Mouse (Mus musculus): ENCODE measurements at regions not wholly inside any gene's neighbourhood (a gene's known extent, or its start where the extent isn't known, plus 50 kb on each side); places are given as distances from the start of the nearest gene placed in this dataset.

DNA sequence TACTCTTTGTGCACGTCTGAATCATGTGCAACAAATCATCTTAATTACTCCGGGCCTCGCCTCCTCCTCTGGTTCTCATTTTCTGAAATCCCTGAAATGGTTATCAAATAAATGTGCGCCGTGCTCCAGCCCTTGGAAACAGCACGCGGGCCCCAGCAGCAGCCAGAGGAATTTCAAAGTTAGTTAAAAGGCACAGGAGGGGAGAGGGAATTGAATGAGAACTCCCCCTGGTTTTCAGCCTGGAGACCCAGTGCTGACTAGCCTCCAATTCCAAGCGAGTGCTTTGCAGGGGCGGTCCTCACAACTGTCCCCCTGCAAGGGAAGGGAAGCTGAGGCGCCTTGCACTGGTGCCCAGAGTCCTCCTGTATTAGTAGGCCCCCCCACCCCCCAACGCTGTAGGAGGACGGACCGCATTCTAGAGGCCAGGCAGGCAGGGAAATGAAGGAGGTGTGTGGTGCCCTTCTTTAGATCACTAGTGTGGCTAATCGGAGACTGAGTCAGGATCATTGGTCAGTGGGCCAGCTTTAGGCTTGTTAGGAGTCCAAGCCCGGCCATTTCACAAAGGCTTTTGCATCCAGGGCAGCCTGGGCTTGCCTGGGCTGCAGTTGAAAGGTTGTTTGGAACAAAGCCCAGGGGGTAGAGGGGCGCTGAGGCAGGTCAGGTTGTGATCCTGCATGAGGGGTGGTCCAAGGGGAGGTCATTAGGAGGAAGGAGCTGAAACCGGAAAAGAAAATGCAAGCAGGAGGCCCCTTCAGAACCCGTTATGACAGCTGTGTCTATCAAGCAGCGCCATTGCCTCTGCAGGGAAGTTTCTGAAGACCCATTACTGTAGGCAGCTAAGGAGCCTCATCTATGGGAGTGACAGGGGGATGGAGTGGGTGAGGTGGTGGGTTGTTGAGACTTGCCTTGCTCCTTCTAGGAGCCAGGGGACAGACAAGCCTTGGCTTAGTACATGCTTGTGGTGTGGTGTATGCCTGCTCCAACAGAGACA, 80.3 kb upstream of the Igfbp7 start:
- Histone ChIP-seq H3K9ac (ENCODE audit: low read length) (no peak overlapping the region), H3K4me1 (replicated peaks; ENCODE audit: control insufficient read depth, insufficient read depth, low read length) (peaks cover 5% of the 10 kb centered on the region; the same call in 1 of the 2 replicates), H3K36me3 (ENCODE audit: control insufficient read depth, insufficient read depth, low read length) (no peaks in the 10 kb centered on the region), H3K4me3 (ENCODE audit: low read length) (peak overlapping the region; percentile 14; the same call in 1 of the 2 replicates), H3K27me3 (ENCODE audit: control insufficient read depth, insufficient read depth, low read depth, low read length) (no peaks in the 10 kb centered on the region), H3K4me2 (ENCODE audit: low read depth, low read length) (peak overlapping the region; percentile 45), H3K9me3 (ENCODE audit: control insufficient read depth, low read length) (no peaks in the 10 kb centered on the region), H3K27ac (ENCODE audit: low read length) (no peak overlapping the region)
- ATAC-seq (ENCODE audit: low read depth): 0 out of 2 replicates have a peak, but pooled peaks have one; percentile 17
- 19% methylated on average over 19 of the region's 19 CpGs for WGBS

DNA sequence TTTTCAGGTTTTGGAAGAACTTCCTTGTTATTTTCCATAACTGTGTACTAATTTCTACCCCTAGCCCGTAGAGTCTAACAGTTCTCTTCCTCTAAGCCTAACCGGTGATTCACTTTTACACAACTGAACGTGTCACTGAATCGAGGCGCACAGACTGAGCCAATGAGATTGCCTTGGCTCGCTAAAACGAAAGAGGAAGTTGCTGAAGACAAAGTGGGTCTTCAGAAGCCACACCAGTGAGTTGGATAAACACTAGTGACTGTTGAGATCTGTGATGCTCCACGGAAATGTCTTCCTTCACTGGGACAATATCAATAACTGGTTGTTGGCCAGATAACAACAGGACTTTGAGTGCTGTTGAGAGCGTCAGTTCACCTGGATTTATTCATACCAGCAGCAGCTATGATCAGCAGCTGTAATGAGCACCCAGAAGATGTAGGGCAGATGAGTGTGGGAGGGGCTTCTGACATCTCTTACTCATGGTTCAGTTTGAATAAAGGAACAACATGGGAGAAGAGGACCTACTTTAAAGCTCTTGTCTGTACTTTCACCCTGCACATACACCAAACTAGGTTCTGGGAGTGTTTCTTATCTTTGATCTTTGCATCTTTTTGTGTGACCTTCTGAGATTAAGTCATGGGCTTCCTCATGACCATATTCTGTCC, 75.3 kb upstream of the Igfbp7 start:
- no peak for ATAC-seq (ENCODE audit: low read depth)
- no peaks in the 10 kb centered on the region for H3K36me3 ChIP-seq (ENCODE audit: control insufficient read depth, insufficient read depth, low read length)
- no peak overlapping the region for H3K4me3 ChIP-seq (ENCODE audit: low read length)
- H3K27ac ChIP-seq (ENCODE audit: low read length): no peak overlapping the region
- peaks cover 4% of the 10 kb centered on the region; the same call in 1 of the 2 replicates for H3K4me1 ChIP-seq (replicated peaks; ENCODE audit: control insufficient read depth, insufficient read depth, low read length)
- no peaks in the 10 kb centered on the region for H3K27me3 ChIP-seq (ENCODE audit: control insufficient read depth, insufficient read depth, low read depth, low read length)
- H3K9me3 ChIP-seq (ENCODE audit: control insufficient read depth, low read length): no peaks in the 10 kb centered on the region
- WGBS: 77% methylated on average over 9 of the region's 9 CpGs
- no peak overlapping the region for H3K4me2 ChIP-seq (ENCODE audit: low read depth, low read length)
- no peak overlapping the region for H3K9ac ChIP-seq (ENCODE audit: low read length)

DNA sequence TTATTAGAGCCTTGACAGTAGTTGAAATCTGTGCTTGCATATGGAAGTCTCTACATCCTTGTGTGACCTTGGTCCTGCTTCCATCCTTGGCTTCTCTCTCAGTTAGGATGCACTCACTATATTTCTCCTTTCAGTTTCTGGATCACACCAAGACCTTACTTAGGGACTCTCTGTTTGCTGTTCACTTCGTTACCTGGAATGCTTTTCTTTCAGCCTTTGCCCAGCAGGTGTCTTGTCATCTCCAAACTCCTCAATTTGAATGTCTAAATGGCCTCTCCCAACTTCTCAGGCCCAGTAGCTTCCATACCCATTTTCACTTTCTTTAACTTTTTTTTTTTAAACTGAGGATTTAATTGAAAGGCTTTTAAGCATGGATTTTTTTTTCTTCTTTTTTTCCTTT, 74.0 kb upstream of the Igfbp7 start:
- H3K4me1 ChIP-seq (replicated peaks; ENCODE audit: control insufficient read depth, insufficient read depth, low read length): no peaks in the 10 kb centered on the region
- 42% methylated on average over 1 of the region's 1 CpGs for WGBS
- H3K27me3 ChIP-seq (ENCODE audit: control insufficient read depth, insufficient read depth, low read depth, low read length): no peaks in the 10 kb centered on the region
- ATAC-seq (ENCODE audit: low read depth): no peak
- H3K27ac ChIP-seq (ENCODE audit: low read length): no peak overlapping the region
- H3K9ac ChIP-seq (ENCODE audit: low read length): no peak overlapping the region
- H3K9me3 ChIP-seq (ENCODE audit: control insufficient read depth, low read length): no peaks in the 10 kb centered on the region
- H3K4me3 ChIP-seq (ENCODE audit: low read length): no peak overlapping the region
- H3K4me2 ChIP-seq (ENCODE audit: low read depth, low read length): no peak overlapping the region
- H3K36me3 ChIP-seq (ENCODE audit: control insufficient read depth, insufficient read depth, low read length): no peaks in the 10 kb centered on the region

DNA sequence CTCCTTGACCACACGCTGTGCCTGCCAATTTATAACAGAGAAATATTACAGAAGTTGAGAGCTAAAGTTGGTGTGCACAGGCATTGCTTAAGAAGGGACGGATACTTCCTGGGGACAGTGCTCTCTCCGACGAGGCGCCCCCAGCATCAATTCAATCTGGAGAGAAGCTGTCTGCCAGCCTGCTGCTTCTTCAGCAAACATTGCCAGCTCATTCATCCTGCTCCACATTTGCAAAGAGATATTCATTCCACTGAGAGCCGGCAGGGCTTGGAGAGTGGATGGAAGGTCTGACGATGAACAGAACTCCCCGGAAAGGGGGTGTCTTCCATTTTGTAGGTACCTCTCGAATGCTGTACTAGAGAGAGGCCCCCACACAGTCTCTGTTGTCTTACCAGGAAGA, 70.0 kb upstream of the Igfbp7 start:
- Histone ChIP-seq H3K4me1 (replicated peaks; ENCODE audit: control insufficient read depth, insufficient read depth, low read length) (no peaks in the 10 kb centered on the region), H3K4me2 (ENCODE audit: low read depth, low read length) (no peak overlapping the region), H3K9me3 (ENCODE audit: control insufficient read depth, low read length) (no peaks in the 10 kb centered on the region), H3K27me3 (ENCODE audit: control insufficient read depth, insufficient read depth, low read depth, low read length) (no peaks in the 10 kb centered on the region), H3K36me3 (ENCODE audit: control insufficient read depth, insufficient read depth, low read length) (no peaks in the 10 kb centered on the region), H3K9ac (ENCODE audit: low read length) (no peak overlapping the region), H3K27ac (ENCODE audit: low read length) (no peak overlapping the region), H3K4me3 (ENCODE audit: low read length) (no peak overlapping the region)
- WGBS: 51% methylated on average over 9 of the region's 9 CpGs
- no peak for ATAC-seq (ENCODE audit: low read depth)

DNA sequence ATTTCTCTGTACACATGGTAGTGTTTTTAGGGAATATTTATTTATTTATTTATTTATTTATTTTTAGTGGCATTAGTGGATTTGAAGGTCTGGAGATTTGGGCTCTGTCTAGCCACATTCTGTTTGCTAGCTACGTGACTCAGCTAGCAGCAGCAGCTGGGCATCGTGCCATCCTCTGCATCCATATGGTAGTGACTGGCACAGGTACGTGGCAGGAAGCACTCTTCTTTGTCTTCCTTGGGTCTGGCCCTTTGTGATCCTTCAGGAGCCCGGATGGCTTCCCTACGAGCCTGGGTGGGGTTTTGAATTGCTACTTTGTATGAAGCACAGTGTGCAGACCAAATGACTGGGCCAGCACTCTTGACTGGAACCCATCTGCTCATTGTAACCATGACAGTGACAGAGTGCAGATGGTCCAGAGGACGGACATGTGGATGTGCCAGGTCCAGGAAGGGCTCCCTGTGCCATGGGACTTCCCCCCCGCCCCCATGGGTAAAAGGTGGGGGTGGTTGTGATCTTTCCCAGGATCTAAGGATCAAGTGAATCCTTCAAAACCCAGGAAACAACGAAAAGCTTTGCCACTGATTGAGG, 66.2 kb upstream of the Igfbp7 start:
- no peaks in the 10 kb centered on the region for H3K27me3 ChIP-seq (ENCODE audit: control insufficient read depth, insufficient read depth, low read depth, low read length)
- no peak overlapping the region for H3K27ac ChIP-seq (ENCODE audit: low read length)
- no peak for ATAC-seq (ENCODE audit: low read depth)
- no peaks in the 10 kb centered on the region for H3K36me3 ChIP-seq (ENCODE audit: control insufficient read depth, insufficient read depth, low read length)
- no peak overlapping the region for H3K4me2 ChIP-seq (ENCODE audit: low read depth, low read length)
- H3K4me3 ChIP-seq (ENCODE audit: low read length): no peak overlapping the region
- no peak overlapping the region for H3K9ac ChIP-seq (ENCODE audit: low read length)
- H3K4me1 ChIP-seq (replicated peaks; ENCODE audit: control insufficient read depth, insufficient read depth, low read length): no peaks in the 10 kb centered on the region
- no peaks in the 10 kb centered on the region for H3K9me3 ChIP-seq (ENCODE audit: control insufficient read depth, low read length)
- WGBS: 72% methylated on average over 8 of the region's 8 CpGs

DNA sequence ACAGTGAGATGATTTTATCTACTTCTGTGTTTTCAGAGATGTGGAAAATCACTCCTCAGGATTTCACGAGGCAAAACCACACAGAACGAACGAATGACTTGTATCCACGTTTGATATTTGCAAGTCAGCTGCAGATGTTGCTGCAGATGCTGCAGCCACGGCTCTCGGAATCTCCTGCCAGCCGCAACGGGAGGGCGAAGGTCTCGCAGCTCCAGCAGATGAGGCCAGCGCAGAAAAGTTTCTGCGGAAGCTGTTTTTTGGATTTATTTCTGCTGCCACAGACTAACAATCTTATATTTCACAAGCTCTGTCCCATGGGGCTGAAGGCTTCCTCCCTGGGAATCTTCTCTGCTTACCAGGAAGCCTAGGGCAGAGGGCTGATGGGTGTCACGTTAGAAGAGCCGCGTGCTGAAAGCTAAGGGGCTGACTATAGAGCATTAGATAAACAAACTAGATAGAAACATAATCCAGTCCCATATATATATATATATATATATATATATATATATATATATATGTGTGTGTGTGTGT, 61.5 kb upstream of the Igfbp7 start:
- Histone ChIP-seq H3K27me3 (ENCODE audit: control insufficient read depth, insufficient read depth, low read depth, low read length) (no peaks in the 10 kb centered on the region), H3K36me3 (ENCODE audit: control insufficient read depth, insufficient read depth, low read length) (no peaks in the 10 kb centered on the region), H3K4me2 (ENCODE audit: low read depth, low read length) (no peak overlapping the region), H3K27ac (ENCODE audit: low read length) (no peak overlapping the region), H3K9me3 (ENCODE audit: control insufficient read depth, low read length) (no peaks in the 10 kb centered on the region), H3K4me1 (replicated peaks; ENCODE audit: control insufficient read depth, insufficient read depth, low read length) (no peaks in the 10 kb centered on the region), H3K9ac (ENCODE audit: low read length) (no peak overlapping the region), H3K4me3 (ENCODE audit: low read length) (no peak overlapping the region)
- 55% methylated on average over 15 of the region's 15 CpGs for WGBS
- no peak for ATAC-seq (ENCODE audit: low read depth)

DNA sequence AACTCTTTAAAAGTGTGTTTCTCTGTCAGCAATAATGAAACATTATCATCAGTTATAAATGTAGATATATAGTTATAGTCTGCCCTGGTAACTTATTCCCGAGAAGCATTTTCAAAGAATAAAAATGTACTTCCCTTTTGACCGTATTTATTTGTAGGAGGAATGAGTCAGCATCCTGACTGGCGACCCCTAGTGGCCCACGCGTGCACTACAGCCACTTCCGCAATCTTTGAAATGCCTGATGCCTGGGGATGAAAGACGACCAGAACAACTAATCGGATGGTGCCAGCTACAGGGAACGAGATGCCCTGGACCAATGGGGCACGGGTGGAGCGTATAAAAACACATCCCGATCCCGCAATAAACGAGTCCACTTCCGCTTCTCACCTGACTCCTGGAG, 60.6 kb upstream of the Igfbp7 start:
- Histone ChIP-seq H3K9me3 (ENCODE audit: control insufficient read depth, low read length) (no peaks in the 10 kb centered on the region), H3K27ac (ENCODE audit: low read length) (no peak overlapping the region), H3K9ac (ENCODE audit: low read length) (no peak overlapping the region), H3K36me3 (ENCODE audit: control insufficient read depth, insufficient read depth, low read length) (no peaks in the 10 kb centered on the region), H3K4me3 (ENCODE audit: low read length) (no peak overlapping the region), H3K27me3 (ENCODE audit: control insufficient read depth, insufficient read depth, low read depth, low read length) (no peaks in the 10 kb centered on the region), H3K4me2 (ENCODE audit: low read depth, low read length) (no peak overlapping the region), H3K4me1 (replicated peaks; ENCODE audit: control insufficient read depth, insufficient read depth, low read length) (no peaks in the 10 kb centered on the region)
- ATAC-seq (ENCODE audit: low read depth): no peak
- WGBS: 61% methylated on average over 15 of the region's 15 CpGs

DNA sequence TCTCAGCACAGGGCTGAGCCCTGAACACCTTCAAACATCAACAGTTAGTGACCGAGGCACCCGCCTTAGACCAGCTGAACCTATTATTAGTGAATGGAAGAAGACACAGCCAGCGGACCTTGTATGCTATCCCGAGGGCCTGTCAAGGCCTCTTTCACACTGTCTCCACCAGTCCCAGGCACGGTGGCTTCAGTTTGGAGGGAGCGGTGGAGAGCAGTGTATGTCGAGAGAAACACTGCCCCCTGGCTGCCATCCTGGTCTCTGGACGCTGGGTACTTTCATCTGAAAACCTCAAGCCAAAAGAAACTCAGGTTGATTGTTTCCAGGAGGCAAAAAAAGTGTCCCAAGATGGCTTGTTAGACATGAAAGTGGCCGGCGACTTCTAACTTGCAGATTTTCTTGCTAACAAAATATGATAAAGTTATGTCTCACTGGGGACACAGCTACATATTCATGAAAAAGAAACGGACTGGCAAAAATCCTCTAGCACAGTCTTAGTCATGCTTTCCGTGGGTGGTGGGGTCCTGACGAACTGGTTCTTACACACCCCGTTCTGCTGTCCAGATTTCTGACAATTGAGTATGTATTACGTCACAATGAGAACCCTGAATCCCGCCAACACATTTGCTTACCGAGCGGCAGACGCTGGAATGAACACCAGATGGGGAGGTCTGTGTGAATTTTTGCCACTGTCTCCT, 57.2 kb upstream of the Igfbp7 start:
- WGBS: 53% methylated on average over 19 of the region's 19 CpGs
- H3K27me3 ChIP-seq (ENCODE audit: control insufficient read depth, insufficient read depth, low read depth, low read length): no peaks in the 10 kb centered on the region
- no peak overlapping the region for H3K4me2 ChIP-seq (ENCODE audit: low read depth, low read length)
- H3K4me1 ChIP-seq (replicated peaks; ENCODE audit: control insufficient read depth, insufficient read depth, low read length): no peaks in the 10 kb centered on the region
- no peaks in the 10 kb centered on the region for H3K36me3 ChIP-seq (ENCODE audit: control insufficient read depth, insufficient read depth, low read length)
- ATAC-seq (ENCODE audit: low read depth): no peak
- H3K9me3 ChIP-seq (ENCODE audit: control insufficient read depth, low read length): no peaks in the 10 kb centered on the region
- H3K4me3 ChIP-seq (ENCODE audit: low read length): no peak overlapping the region
- H3K27ac ChIP-seq (ENCODE audit: low read length): no peak overlapping the region
- H3K9ac ChIP-seq (ENCODE audit: low read length): no peak overlapping the region

Measured in lung, embryonic 16.5 days (tissue).